Mouse (Mus musculus) T-cell, adult 2 months (primary cell): ENCODE data around the gene Olfm2.
"Not testable (repeated sequence)": the region's sequence is repeated elsewhere in the genome, so short reads cannot be mapped to it uniquely, and the experiment has no call there.

ENCODE experiments used
- DNase-seq: peaks from one replicate; pipeline ENCODE4 v3.0.0; 2022; ENCODE audit warnings: low spot score

The Olfm2 gene

GRCm38 (mm10) chr9:20653859-20654258 is 92.3 kb downstream of the Olfm2 start:
- no peak for DNase-seq

GRCm38 (mm10) chr9:20652260-20652658 is 93.9 kb downstream of the Olfm2 start:
- DNase-seq = no peak

GRCm38 (mm10) chr9:20651602-20652259 is 94.4 kb downstream of the Olfm2 start, which contains the start of gene Pin1:
Gene Pin1 (plus strand): TSS chr9:20652095.
- peak; percentile 99 for DNase-seq

GRCm38 (mm10) chr9:20645121-20645520 is 101.0 kb downstream of the Olfm2 start:
- peak; percentile 88 for DNase-seq

GRCm38 (mm10) chr9:20644360-20645081 is 101.6 kb downstream of the Olfm2 start, which contains the start of gene Fbxl12:
Gene Fbxl12 (minus strand): TSS chr9:20644767.
- DNase-seq = peak; percentile 86

GRCm38 (mm10) chr9:20643781-20644180 is 102.4 kb downstream of the Olfm2 start:
- no peak for DNase-seq

- DNase-seq = peak; percentile 90
Measured at GRCm38 (mm10) chr9:20642896-20643466, 103.2 kb downstream of the Olfm2 start.

GRCm38 (mm10) chr9:20642101-20642895 is 103.9 kb downstream of the Olfm2 start, which contains the start of gene Ubl5:
Gene Ubl5 (plus strand): TSS chr9:20642878.
- peak; percentile 42 for DNase-seq

GRCm38 (mm10) chr9:20641501-20641900 is 104.6 kb downstream of the Olfm2 start:
- DNase-seq = no peak

GRCm38 (mm10) chr9:20639486-20639885 is 106.7 kb downstream of the Olfm2 start:
- DNase-seq = no peak

- no peak for DNase-seq
Measured at GRCm38 (mm10) chr9:20638552-20638951, 107.6 kb downstream of the Olfm2 start.

GRCm38 (mm10) chr9:20636790-20637189 is 109.4 kb downstream of the Olfm2 start:
- DNase-seq = no peak

- DNase-seq = peak; percentile 71
Measured at GRCm38 (mm10) chr9:20636256-20636655, 109.9 kb downstream of the Olfm2 start.

GRCm38 (mm10) chr9:20635676-20636075 is 110.5 kb downstream of the Olfm2 start:
- not testable (repeated sequence) for DNase-seq

GRCm38 (mm10) chr9:20631332-20631731 is 114.8 kb downstream of the Olfm2 start:
- DNase-seq = no peak
